ENCODE assay signal across 8 mouse cellular contexts in the genomic region with DNA sequence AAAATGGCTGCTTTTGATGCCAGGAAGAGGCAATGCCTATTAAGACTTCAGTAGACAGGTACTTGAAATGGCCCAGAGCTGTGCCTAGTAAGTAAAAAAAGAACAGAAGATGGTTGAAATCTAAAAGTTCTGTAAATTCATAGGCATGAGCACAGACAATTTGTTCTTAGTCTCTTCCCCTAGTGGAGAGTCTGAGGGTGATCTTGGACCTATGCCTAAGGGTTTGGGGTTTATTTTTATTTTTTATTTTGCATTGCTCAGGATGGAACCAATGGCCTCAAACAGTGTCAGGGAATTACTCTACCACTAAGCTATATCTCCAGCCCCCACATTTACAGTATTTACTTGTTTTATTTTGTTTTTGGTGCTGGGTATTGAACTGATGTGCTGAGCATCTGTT. TPM values are rescaled to one million over a fixed set of nuclear protein-coding genes. Genes with fewer than 3 reads are reported as not detected.
DNase-seq lines count a peak whose midpoint lies in the region; ATAC-seq and TF ChIP-seq lines count a peak whose summit lies in the region.
"Had no signal": no experiment of that assay in that cellular context is flagged by ENCODE, and none has a peak within 500 bp of the region (broad histone marks: within the 10 kb centered on the region; RNA-seq: fewer than 3 reads in every experiment).

No protein-coding gene starts in this region.

- no peak for TF ChIP-seq EP300 in stomach, postnatal 0 days (optimal IDR thresholded peaks at IDR 0.05)

- H3K4me2 ChIP-seq in lung, embryonic 16.5 days (ENCODE audit: low read depth, low read length) = peak overlapping the region; percentile 75
- peak overlapping the region; percentile 77 for H3K4me2 ChIP-seq in liver, embryonic 11.5 days
- peak overlapping the region; percentile 70 for H3K4me2 ChIP-seq in stomach, postnatal 0 days (replicated peaks; ENCODE audit: low read depth)

- H3K4me1 ChIP-seq in lung, embryonic 16.5 days (replicated peaks; ENCODE audit: control insufficient read depth, insufficient read depth, low read length) = peaks cover 12% of the 10 kb centered on the region
- H3K4me1 ChIP-seq in embryonic fibroblast, embryonic 13.5 days (ENCODE audit: control insufficient read depth, insufficient read depth, low read length) = peaks cover 3% of the 10 kb centered on the region; the same call in 1 of the 2 replicates
- H3K4me1 ChIP-seq in liver, embryonic 11.5 days (replicated peaks; ENCODE audit: control insufficient read depth, insufficient read depth, low read length) = peaks cover 12% of the 10 kb centered on the region
- no peaks in the 10 kb centered on the region for H3K4me1 ChIP-seq in stomach, postnatal 0 days (replicated peaks; ENCODE audit: control insufficient read depth, insufficient read depth)

- H3K4me3 ChIP-seq in lung, embryonic 16.5 days (ENCODE audit: low read length) = peak overlapping the region; percentile 90
- peak overlapping the region; percentile 95 for H3K4me3 ChIP-seq in embryonic fibroblast, embryonic 13.5 days (ENCODE audit: insufficient read depth, low read length)
- peak overlapping the region; percentile 64 for H3K4me3 ChIP-seq in liver, embryonic 11.5 days (ENCODE audit: low read depth, low read length)
- peak overlapping the region; percentile 79 for H3K4me3 ChIP-seq in stomach, postnatal 0 days (ENCODE audit: low read depth, low read length)

- peak overlapping the region; percentile 88 for H3K9ac ChIP-seq in lung, embryonic 16.5 days (ENCODE audit: low read length)
- H3K9ac ChIP-seq in liver, embryonic 11.5 days (ENCODE audit: low read depth, low read length) = peak overlapping the region; percentile 68
- H3K9ac ChIP-seq in stomach, postnatal 0 days (ENCODE audit: low read length) = no peak overlapping the region

- no peaks in the 10 kb centered on the region for H3K9me3 ChIP-seq in lung, embryonic 16.5 days (ENCODE audit: control insufficient read depth, low read length)
- H3K9me3 ChIP-seq in liver, embryonic 11.5 days (ENCODE audit: control insufficient read depth, low read length) = no peaks in the 10 kb centered on the region
- no peaks in the 10 kb centered on the region for H3K9me3 ChIP-seq in stomach, postnatal 0 days (ENCODE audit: control insufficient read depth, low read length)

- TF ChIP-seq CTCF in embryonic fibroblast, embryonic 13.5 days (IDR thresholded peaks at IDR 0.05; ENCODE audit: borderline replicate concordance, insufficient read depth, low read length) = no peak
- peak; percentile 39 for TF ChIP-seq CTCF in stomach, postnatal 0 days (IDR thresholded peaks at IDR 0.05; ENCODE audit: low read depth)

- H3K36me3 ChIP-seq in lung, embryonic 16.5 days (ENCODE audit: control insufficient read depth, insufficient read depth, low read length) = peaks cover 2% of the 10 kb centered on the region; the same call in 1 of the 2 replicates
- 0 out of 2 replicates have a peak, but pooled peaks cover 4% of the 10 kb centered on the region for H3K36me3 ChIP-seq in liver, embryonic 11.5 days (ENCODE audit: control insufficient read depth, insufficient read depth, low read length)
- no peaks in the 10 kb centered on the region for H3K36me3 ChIP-seq in stomach, postnatal 0 days (ENCODE audit: control insufficient read depth, insufficient read depth, low read length)

- no peak for ATAC-seq in lung, embryonic 16.5 days (ENCODE audit: low read depth)
- ATAC-seq in liver, embryonic 11.5 days (replicated peaks; ENCODE audit: low FRiP score) = no peak
- no peak for ATAC-seq in stomach, postnatal 0 days (ENCODE audit: low FRiP score, low TSS enrichment)

- TF ChIP-seq POLR2A in embryonic fibroblast, embryonic 13.5 days (IDR thresholded peaks at IDR 0.05; ENCODE audit: low read depth, low read length) = no peak

- H3K27ac ChIP-seq in lung, embryonic 16.5 days (ENCODE audit: low read length) = no peak overlapping the region
- H3K27ac ChIP-seq in embryonic fibroblast, embryonic 13.5 days (ENCODE audit: insufficient read depth, low read length) = no peak overlapping the region
- no peak overlapping the region for H3K27ac ChIP-seq in liver, embryonic 11.5 days (ENCODE audit: low read depth, low read length)
- no peak overlapping the region for H3K27ac ChIP-seq in stomach, postnatal 0 days (replicated peaks)

- DNase-seq in lung, postnatal 36 days = no peak
- no peak for DNase-seq in liver, embryonic 11.5 days (ENCODE audit: low spot score)
- no peak for DNase-seq in stomach, postnatal 0 days (ENCODE audit: low spot score)
- no peak for DNase-seq in frontal cortex, adult 2 months (ENCODE audit: extremely low spot score in 1 of 2, low spot score in 1 of 2)
- DNase-seq in kidney, adult 8-10 months = no peak
- DNase-seq: cerebellum, postnatal 14 days had no signal

- H3K27me3 ChIP-seq in lung, embryonic 16.5 days (ENCODE audit: control insufficient read depth, insufficient read depth, low read depth, low read length) = no peaks in the 10 kb centered on the region
- no peaks in the 10 kb centered on the region for H3K27me3 ChIP-seq in liver, embryonic 11.5 days (replicated peaks; ENCODE audit: control insufficient read depth, insufficient read depth, low read length)
- H3K27me3 ChIP-seq in stomach, postnatal 0 days (ENCODE audit: control insufficient read depth, insufficient read depth, low read length) = no peaks in the 10 kb centered on the region

RNA-seq across cellular contexts. Expression of a gene that starts 0.9 kb away (rescaled TPM):
- polyA plus RNA-seq in lung, embryonic 16.5 days (2015; fragmentation: Nextera tagmentation; extraction: Ambion mirVana) = 819 and 831 TPM in 2 replicates
- 8,859 and 9,134 TPM in 2 replicates for polyA plus RNA-seq in embryonic fibroblast, embryonic 13.5 days (2011; ENCODE audit: insufficient read length, low read depth, missing spikeins)
- 860 and 1,217 TPM in 2 replicates for polyA plus RNA-seq in liver, embryonic 11.5 days (2014; fragmentation: Nextera tagmentation; extraction: Ambion mirVana)
- polyA plus RNA-seq in stomach, postnatal 0 days (2015; fragmentation: Nextera tagmentation; extraction: Ambion mirVana) = 1,098 and 1,252 TPM in 2 replicates
- polyA plus RNA-seq in frontal cortex, adult 2 months (2012; rRNA removed) = 1,564 and 1,759 TPM in 2 replicates
